Mouse (Mus musculus): ENCODE measurements around the gene Cyp27a1. TPM values are rescaled to one million over a fixed set of nuclear protein-coding genes. Genes with fewer than 3 reads are reported as not detected.
A peak's percentile ranks its signal among the peaks of the same experiment; 100 is the strongest.

Cyp27a1 gene
- total RNA-seq, 2 experiments from 2014 or later: 4.2 to 4.8 TPM

DNA sequence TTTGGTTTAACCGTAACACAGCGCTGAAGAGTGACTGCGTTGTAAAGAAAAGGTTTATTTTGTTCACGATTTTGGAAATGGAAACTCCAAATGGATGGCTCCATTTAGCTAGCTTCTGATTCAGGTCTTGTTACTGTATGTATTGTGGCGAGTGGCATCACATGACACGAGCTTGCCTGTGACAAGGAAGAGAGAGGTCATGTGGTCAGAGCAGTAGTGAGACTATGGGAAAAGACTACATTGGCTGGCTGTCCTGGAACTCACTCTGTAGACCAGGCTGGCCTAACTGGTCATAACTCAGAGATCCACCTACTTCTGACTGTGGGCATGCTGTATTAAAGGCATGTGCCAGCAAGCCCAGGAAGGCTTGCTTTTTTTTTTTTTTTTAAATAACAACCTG lies 2.5 kb downstream of the Cyp27a1 start:
- no peak for DNase-seq (ENCODE audit: low spot score in 2 of 2)

DNA sequence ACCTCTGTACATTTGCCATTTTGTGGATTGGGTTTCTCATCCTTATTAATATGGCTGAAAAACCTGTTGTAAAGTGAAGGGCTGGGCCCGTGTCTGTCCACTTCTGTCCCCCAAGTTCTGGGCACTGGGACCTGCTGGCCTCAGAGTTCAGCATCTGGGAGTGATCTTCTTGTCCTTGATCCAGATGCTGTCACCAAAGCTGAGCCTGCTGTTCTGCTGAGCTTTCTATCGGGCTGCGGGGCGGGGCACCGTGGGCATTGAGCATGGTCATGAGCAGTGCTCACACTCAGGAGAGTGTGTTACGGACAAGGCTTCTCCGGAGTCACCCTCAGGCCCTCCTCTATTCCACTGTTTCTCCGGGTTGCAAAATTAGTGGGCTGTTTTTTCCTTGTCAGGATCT lies 4.7 kb downstream of the Cyp27a1 start:
- DNase-seq (ENCODE audit: low spot score in 2 of 2): no peak

DNA sequence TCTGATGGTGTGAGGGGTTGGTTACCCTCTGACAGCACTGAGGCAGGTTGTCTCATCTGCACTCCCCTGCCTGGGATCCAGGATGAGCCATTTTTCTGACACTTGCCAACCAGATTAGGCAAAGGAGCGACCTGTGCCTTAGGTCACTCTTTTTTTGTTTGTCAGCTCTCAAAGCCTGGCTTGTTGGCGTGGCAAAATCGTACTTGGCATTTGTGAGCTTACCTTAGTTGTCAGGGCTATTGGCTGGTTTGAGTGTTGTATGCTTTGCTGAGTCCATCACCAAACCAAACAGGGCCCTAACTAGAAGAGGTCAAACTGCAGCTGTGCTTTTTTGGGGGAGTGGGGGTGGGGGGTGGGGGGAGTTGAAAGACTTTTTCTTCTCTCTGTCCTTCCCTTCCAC lies 5.9 kb downstream of the Cyp27a1 start:
- no peak for DNase-seq (ENCODE audit: low spot score in 2 of 2)

DNA sequence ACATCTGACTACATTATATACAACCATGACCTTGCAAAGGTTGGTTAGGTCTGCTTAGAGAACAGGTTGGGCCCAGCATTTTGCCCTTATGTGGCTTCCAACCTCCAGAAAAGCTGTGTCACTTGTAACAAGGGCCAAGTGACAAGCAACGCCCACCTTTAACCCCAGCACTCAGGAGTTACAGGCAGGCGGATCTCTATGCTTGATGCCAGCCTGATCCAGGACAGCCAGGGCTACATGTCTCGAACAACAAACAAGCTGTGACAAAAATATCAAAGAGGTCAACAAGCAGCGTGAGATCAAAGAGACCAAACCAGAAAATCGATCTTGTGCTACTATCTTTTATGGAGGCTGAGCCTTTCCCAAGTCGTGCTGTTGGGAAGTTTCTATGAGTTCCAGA lies 8.3 kb downstream of the Cyp27a1 start:
- DNase-seq (ENCODE audit: low spot score in 2 of 2): no peak

DNA sequence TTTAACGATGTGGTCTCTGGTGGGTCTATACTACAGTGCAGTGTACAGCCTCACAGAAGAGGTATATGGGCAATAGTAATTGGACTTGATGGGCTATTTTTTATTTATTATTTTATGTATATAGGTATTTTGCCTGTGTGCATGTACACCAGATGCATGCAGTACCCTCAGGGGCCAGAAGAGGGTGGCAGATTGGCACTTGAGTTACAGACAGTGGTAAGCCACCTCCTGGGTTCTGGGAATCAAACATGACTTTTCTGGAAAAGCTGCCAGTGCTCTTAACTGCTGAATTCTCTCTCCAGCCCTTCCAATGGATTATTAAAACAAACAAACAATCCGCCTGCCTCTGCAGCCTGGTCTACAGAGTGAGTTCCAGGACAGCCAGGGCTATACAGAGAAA lies 10.4 kb downstream of the Cyp27a1 start:
- no peak for DNase-seq (ENCODE audit: low spot score in 2 of 2)

DNA sequence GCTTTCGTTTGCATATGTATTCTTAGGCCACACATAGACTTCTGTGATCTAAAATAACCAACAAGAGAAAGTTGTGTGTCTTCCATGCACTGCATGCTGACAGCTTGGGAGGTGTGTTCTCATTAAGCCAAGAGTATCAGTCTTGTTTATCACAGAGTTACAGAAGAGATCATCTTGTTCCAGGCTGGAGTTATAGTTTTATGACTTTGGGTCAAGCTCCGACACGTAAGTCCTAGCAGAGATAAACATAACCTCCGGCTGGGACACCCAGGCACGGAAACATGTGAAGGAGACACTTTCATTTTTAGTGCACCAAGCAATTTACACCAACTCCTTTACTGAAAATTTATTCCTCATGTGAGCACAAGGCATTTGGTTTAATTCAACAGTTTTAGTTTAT lies 12.7 kb downstream of the Cyp27a1 start:
- no peak for DNase-seq (ENCODE audit: low spot score in 2 of 2)

DNA sequence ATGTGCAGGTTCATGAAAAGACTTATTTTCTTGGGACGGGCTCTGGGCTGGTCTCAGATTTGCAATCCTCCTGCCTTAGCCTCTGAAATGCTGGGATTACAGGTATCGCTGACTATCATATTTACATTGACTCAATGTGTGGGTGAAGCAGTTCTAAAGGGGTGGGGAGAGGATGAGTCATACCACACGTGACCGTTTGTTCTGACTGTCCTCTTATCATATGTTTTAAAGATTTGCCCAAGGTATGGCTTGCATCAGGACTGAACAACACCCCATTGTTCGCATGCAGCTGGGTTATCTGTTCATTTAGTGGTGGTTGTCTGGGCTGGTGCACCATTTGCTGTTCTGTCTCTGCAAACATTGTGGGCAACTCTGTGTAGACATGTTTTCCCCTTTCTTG lies 13.3 kb downstream of the Cyp27a1 start:
- DNase-seq (ENCODE audit: low spot score in 2 of 2): no peak

DNA sequence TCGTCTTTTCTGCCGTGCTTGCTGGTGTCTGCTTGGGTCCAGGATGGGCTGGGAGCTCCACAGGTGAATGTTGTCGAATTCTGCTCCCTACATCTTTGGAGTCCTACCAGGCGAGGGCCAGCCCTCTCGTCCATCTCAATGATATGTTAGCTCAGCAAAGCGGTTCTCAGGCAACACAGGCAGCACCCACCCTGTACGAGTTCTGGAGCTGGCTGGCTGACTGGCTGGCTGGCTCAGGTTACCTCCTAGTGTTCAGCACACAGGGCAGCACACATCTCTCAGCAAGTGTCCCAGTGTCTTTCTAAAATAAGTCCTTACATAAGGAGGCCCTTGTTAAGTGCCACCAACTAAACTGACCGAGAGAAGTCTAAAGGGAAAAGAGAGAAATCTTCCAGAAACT lies 15.1 kb downstream of the Cyp27a1 start:
- DNase-seq (ENCODE audit: low spot score in 2 of 2): no peak

DNA sequence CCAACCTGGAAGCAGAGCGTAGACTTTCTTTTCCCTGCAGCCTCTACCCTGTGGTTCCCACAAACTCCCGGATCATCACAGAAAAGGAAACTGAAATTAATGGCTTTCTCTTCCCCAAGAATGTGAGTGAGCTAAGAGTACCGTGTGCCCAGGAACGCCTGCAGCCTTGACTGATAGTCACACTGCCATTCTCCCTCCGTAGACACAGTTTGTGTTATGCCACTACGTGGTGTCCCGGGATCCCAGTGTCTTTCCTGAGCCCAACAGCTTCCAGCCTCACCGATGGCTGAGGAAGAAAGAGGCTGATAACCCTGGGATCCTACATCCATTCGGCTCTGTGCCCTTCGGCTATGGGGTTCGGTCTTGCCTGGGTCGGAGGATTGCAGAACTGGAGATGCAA lies 23.6 kb downstream of the Cyp27a1 start:
- no peak for DNase-seq (ENCODE audit: low spot score in 2 of 2)

DNA sequence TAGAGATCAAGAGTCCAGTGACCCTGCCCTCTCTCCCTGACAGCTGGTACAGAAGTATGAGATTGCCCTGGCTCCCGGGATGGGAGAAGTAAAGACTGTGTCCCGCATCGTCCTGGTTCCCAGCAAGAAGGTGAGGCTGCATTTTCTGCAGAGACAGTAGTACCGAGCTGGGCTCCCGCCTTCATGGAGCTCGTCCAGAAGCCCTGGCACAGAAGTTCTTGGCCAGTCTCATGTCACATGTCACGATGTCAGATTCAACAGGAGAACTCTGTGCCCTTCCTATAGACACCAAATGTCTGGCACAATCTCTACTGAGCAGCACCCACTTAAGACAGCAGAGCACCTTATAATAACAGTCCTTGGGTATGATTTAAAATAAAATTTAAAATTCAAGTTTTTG lies 24.1 kb downstream of the Cyp27a1 start:
- no peak for DNase-seq (ENCODE audit: low spot score in 2 of 2)

DNA sequence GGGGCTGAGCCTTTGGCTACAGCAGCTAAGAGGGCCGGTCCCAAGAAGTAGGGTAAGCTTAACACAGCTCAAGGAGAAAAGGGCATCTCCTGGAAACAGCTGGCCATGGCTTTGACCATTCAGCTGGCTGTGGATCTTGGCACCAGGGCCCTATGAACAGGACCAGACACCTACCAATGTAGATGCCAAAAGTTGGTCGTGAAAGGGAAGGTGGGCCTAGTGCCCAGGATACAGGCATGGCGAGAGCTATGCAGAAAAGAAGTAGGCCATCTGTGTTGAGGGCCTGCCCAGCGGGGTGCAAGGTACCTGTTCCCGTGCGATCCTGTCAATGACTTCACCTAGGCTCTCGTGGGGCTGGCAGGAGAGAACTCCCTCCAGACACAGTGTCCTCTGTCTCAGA lies 27.5 kb downstream of the Cyp27a1 start:
- no peak for DNase-seq (ENCODE audit: low spot score in 2 of 2)

DNA sequence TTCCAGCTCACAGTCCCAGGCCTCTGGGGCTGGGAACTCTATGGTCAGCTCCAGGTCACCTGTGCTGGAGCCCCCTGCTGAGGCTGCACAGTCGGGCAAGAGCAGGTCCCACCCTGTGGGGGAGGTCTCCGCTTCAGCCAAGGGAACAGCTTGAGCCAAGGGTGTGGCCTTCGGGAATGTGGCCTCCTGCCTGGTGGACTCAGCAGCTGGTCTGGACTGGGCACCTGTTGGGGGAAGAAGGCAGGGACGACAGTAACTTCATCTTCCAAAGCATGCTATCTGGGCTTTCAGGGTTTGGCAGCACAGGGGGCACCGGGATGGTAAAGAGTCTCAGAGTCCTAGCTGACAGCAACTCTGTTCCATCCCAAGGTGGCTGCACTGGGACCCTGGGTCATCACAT lies 34.0 kb downstream of the Cyp27a1 start:
- DNase-seq (ENCODE audit: low spot score in 2 of 2): no peak

DNA sequence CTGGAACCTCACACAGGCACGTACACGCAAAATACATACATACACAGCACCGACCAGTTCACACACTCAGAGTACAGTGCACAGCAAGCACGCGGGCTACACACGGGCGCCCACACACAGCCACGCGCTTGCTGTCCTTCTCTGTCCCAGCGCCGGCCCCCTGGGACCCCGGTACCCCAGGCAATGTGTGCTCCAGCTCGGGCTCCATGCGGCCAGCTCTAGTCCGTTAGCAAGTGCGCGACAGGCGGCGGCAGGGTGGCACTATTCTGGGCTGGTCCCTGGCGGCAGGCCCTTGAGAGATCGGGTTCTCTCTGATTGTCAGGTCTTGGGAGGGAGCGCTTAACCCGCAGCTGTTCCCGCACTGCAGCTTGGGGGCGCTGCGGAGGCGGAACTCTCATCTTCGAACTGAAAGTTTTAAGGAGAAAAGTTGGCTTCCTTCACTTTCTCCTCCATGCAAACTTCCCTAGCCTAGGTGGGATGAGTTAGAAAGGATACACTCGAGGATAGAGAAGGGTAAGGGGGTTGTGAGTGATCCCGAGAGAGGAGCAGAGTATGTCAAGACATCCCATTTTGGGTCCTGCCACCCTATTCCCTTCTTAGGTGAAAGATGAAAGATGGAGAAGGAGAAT lies 35.4 kb downstream of the Cyp27a1 start, which contains the start of gene Prkag3:
TSS of gene Prkag3 (minus strand) at position 579 of the 629 bp plus-strand sequence.
- peak; percentile 40 to 46 for DNase-seq (ENCODE audit: low spot score in 2 of 2)

DNA sequence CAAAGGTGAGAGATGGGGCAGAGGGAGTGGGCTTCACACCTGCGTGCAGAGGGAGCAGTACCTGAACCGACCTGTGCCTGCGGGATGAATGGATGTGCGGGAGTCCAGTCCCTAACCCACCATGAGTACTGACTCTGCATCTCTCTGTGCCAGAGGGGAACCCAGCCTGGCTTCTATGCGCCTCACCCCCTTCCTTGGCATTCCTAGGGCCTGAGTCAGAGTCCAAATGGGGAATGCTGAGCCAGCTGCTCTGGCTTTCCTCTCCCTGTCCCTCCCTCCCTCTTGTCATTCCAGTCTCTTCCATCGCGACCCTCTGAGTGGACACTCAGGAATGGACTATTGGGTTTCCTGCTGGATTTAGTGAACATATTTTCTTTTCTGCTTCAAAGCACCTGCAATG lies 35.9 kb downstream of the Cyp27a1 start:
- DNase-seq (ENCODE audit: low spot score in 2 of 2): no peak

DNA sequence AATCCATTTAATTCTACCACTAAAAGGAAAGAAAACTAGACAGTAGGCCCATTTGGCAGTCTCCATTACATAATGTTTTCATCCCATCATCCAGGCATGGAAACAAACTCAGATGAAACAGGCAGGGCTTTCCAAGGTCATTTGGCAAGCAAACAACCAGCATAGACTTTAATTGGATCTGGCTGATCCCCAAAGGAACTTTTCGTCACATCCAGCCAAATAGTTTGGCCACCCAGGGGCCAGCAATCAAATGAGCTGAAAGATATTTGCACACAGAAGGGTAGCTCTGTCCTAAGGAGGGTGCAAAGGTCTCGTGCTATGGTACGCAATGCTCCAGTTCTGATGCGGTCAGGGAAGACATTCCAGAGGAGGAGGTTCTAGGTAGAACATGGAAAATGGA lies 37.3 kb downstream of the Cyp27a1 start:
- no peak for DNase-seq (ENCODE audit: low spot score in 2 of 2)

DNA sequence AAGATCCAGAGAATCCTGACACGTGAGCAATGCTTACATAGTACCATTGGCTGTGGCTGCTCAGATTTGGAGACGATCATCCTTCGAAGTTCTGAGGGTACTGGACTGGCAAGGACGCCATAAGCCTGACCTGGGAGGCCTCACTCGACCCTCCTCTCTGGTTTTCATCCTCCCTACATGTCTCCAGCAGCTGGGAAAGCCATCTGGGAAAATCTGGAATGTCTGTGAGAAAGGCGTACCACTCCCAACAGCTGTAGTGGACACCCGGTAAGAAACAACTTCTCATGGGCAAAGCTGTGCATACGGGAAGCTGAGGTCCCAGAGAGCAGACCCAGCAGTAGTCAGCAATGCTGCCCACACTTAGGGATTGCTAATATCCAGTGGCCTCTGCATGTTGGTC lies 38.8 kb downstream of the Cyp27a1 start:
- DNase-seq (ENCODE audit: low spot score in 2 of 2): no peak

DNA sequence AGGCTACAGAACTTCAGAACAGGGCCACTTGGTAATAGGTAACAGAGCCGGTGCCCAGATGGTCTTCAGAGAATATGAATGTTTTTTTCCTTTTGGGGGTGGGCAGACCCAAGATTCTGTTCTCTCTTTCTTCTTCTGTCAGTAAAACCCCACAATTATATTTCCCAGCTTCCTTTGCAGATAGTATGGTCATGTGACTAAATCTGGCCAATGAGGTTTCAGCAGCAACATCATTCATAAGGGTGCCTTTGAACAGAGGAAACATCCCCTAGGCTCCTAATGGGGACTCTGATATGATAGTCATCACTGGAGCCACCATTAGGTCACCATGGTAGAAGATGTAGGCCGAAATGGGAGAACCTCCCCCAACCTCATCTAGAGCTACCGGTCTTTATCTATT lies 39.5 kb downstream of the Cyp27a1 start:
- no peak for DNase-seq (ENCODE audit: low spot score in 2 of 2)

DNA sequence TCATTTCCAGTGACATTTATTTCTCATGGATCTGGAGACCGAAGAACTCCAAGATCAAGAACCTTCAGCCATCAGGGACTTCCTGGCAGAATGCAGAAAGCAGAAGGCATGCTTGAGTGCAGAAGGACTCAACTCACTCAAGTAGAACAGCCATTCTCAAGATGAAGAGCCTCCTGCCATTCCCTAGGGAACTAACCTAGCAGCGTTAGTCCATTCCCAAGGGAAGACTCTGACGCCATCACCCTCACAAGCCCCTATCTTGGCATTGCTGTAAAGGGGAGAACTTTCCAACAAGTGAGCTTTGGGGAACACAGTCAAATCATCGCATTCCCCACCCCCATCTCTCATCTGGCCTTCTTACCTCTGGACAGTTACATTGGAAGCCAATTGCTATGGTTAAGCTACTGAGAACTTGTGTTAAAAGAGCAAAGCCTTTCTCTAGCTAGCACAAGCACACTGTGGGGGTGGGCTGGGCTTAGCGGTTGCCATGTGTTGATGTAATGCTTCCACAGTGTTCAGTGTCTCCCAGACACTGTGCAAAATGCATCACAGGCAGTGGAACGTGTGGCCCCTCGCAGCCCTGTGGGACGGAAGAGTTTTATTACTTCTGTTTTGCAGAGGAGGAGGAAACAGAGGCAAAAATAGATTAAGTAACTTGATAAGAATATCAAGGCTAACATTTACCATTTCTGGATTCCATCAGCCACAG lies 40.0 kb downstream of the Cyp27a1 start:
- DNase-seq (ENCODE audit: low spot score in 2 of 2): no peak

DNA sequence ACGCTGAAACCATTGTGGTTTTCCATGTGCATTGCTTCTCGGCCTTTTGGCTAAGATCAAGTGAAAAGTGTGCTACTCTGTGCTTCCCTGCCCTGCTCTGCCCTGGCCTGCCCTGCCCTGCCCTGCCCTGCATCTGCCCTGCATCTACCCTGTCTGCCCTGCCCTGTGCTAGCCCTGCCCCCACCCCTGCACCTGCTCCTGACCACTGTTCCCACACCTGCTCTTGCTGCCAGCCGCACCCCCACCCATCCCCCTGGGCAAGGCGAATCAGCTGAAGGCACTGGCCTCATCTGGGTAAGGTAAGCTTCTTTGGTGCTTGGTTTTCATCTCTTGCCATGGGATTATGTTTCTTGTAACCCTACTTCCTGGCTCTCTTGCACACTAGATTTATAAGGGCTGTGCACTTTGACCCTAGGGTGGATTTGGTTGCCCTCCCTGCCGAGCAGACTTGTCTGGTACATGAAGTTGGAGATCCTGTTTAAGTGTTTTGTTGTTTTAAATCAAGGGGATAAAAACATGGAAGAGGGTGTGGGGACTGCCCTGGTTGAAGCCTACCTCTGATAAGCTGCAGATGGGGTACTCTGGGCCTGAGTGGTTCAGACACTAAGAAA lies 40.9 kb downstream of the Cyp27a1 start:
- DNase-seq (ENCODE audit: low spot score in 2 of 2): no peak

DNA sequence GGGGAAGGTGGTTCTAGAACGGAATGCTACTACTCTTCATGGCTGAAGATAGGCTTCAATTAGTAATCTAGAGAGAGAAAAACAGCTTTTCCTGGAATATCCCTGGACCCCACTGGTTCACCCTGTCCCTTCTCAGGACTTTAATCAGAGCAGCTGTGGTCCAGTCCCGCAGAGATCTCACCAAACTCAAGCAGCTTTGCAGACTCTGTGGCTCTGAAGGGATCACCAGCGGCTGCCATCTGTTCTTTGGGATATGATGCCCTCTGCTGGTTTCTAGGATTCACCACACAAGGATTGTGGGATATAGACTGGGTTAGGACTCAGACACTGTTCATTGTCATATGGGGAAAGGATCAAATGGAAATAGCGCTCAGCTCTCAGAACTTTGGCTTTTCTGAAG lies 46.4 kb downstream of the Cyp27a1 start:
- DNase-seq (ENCODE audit: low spot score in 2 of 2): peak in 1 of 2 experiments; percentile 36

DNA sequence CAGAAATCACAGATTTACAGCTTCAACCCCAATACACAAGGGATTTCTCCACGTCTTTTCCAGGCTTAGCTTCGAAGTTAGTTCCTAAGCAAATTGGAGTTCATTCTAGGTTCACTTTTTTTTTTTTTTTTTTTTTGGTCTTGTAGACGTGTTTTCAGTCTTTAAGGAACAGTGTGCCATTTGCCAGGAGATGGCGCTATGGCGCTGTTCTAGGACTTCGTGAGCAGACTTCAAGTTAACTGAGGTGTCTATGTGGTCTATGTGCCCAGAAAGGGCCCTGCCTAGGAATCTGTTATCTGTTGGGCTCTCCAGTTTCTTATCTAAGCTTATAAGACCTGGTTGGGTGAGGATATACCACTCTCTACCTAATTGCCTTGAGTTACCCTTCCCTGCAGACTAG lies 49.7 kb downstream of the Cyp27a1 start:
- DNase-seq (ENCODE audit: low spot score in 2 of 2): peak; percentile 81 to 83

DNA sequence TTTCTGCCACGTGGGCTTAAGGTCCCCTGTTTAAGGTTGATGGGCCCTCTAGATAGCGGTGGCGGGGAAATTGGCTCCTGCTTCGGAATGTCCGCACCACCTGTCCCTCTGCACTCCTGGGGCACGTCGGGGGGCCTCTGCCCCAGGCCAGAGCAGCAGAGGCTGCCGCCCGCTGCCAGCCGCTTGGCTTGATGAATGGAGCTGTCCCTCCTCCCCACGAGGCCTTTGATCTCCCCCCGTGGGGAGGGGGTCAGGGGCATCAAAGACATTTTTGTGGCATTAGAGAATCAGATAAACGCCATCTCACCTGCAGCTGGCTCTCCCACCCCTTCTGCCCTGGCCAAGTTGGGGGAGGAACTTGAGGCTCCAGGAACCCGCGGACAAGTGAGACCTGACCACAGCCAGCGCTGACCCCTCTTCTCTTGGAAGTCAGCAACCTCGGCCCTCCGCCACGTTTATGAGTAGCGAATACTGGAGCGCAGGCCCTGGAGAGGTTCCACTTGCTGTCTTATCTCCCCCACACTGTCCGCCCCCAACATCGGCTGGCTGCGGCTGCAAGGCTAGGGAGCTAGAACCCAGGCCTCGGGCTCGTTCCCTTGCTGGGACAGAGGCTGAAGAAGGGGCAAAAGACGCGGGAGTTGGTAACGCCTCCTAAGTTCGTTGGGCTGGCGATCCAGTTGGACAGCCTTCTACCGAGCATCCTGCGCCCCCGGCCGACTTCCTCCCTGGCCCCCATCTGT lies 57.5 kb downstream of the Cyp27a1 start:
- no peak for DNase-seq (ENCODE audit: low spot score in 2 of 2)

Measured in left cerebral cortex, adult 18-20 months (tissue).